Mouse (Mus musculus) layer of hippocampus, adult 18-20 months (tissue): ENCODE measurements at regions not wholly inside any gene's neighbourhood (a gene's known extent, or its start where the extent isn't known, plus 50 kb on each side); places are given as distances from the start of the nearest gene placed in this dataset.
"Not testable (repeated sequence)": the region's sequence is repeated elsewhere in the genome, so short reads cannot be mapped to it uniquely, and the experiment has no call there.

Source experiments
- DNase-seq, 2 experiments: peaks; one replicate each; pipeline ENCODE4 v3.0.0; 2022; ENCODE audit warnings: low spot score in 2 of 2

DNA sequence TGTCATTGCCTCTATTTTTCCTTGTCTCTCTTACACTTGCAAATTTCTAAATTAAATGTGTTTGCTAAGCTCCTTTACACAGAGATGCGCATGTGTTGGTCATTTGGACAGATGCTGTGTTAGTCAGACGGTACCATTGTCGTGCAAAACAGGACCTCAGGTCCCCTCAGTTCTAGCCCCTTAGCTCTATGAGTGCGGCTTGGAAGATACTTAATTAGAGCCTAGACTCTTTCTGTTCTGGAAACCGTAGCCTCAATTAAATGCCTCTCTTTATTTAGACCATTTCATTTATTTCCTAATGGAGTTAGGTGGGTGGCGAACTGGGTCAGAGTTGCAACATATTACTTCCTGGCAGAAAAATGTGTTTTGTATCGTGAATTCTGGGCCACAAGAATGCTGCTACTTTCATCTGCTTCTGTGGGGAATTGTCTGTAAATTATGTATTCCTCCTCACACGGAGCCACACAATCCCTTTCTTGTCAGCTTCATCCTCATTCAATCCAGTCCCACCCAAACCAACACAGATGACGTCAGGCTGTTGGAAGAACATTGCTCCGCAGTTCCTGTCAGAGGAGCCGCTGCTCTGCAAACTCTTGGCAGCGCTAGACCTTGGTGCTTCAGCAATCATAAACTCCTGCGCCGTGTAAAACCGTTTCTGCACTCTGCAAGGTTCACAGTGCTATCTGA, 345.4 kb upstream of the Nova1 start:
- peak; percentile 63 to 82 for DNase-seq

DNA sequence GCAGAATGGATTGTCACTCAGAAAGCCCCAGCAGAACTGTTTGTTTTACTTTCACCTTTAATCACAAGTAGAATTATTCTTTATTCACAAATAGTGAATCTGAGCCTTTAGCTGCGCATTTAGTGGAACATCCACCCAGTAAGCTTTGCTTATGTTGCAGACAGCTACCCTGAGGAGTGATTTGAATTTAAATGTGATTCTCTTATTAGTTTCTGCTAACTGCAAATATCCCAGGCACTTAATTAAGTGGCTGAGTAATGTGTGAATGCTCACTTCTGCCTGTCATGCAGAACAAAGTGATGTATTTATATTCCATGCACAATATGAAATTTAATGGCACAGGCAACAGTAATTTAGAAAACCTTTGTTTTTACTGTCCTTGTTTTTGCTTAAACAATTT, 344.4 kb upstream of the Nova1 start:
- DNase-seq, result peak in 1 of 2 experiments; percentile 18

DNA sequence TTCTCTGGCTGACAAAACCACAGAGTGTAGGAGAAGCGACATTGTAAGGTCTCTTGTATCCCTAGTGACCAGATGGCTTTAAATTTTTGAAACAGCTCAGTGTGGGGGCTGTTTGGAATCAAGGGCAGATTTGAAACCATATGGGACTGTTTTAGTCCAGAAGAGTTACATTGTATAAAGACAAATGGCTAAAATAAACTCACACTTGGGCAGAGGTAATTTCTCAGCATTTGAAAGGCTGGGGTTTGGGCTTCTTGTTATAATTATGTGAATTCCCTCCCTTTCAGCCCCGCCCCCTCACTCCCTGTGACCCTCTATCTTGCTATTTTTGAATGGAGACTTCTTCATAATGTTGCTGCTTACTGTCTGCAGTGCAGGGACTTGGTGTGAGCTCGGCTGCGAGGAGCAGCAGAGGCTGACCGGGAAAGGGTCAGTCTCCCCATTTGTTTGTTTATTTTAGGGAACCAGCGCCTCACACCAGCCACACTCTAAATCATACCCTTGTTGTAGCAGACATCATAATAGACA, 344.0 kb upstream of the Nova1 start:
- DNase-seq, result peak in 1 of 2 experiments; percentile 65

DNA sequence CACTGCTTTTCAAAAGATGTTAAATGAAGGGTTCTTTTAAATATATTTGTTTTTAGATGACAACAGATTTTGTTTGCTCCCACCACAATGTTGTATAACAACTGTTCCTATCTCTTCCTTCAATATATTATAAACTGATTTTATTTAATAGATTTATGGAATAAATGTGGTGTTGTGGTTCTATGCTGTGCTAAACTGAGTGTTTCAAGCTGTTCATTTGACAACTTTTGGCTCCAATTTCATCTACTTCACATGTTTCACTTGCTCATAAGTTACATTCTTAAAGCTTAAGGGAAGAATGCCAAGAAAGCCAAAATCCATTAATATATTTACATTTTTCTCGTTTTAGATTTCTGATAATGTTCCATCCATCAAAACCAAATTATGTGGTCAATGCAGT, 341.9 kb upstream of the Nova1 start:
- DNase-seq, result no peak

DNA sequence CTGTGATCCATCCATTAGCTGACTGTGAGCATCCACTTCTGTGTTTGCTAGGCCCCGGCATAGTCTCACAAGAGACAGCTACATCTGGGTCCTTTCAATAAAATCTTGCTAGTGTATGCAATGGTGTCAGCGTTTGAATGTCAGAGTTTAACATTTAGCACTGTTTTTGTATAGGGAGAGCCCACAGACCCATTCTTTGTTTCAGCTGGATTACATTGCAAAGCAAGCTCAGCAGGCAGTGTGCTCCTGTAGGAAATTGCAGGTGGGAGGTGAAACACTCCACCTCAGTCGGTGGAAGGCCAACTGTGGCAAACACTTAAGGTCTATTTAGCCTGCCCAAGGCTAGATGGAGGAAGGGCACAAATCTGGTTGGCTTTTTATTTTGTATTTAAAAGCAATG, 337.2 kb upstream of the Nova1 start:
- not testable (repeated sequence) for DNase-seq

DNA sequence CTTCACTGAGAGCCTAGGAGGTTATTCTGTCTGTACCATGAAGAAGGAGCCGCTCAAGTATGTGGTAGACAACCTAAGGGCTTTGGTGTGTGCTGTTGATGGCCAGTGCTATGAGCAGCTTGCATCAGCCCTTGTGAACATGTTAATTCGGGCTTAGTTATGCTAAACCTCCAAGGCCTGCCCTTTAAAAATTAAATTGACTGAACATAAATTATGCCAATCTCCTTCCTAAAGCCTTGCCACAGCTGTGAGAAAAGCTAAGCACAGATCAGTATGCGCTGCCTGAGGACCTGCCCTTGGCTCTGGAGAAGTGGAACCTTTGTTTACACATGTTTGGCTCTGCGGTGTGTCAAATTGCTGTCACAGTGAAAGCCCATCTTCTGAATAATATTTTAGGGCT, 321.9 kb upstream of the Nova1 start:
- DNase-seq, result no peak

DNA sequence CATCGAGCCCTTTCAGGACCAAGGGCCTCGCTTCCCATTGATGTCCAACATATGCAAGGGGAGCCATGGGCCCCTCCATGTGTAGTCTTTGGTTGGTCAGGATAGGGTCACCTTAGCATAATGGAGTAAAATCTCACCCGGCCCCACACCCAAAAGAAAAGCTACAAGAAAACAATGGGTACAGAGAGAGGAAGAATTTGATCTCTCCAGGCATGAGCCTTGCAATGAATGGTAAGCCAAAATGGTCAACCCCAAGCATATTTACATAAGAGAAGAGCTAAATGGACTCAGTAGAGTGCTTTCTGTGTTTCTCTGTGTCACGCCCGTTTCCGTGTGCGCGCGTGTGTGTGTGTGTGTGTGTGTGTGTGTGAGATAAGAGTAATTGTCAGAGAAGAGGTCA, 311.1 kb upstream of the Nova1 start:
- no peak for DNase-seq

DNA sequence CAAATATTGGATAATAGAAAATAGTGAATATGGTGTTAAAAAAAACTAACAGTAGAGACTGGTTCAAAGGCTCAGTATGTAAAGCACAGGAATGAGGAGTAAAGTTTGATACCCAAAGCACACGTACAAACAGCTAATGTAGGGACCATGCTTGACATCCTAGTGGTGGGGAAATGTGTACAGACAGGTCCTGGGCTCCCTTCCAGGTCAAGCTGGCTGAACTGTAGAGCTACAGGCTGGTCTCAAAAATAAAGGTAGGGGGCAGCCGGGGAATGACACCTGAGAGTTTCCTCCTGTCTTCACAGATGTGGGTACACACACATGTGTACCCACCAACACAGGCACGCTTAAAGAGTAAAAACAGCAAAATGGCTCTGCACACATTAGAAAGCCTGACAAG, 309.9 kb upstream of the Nova1 start:
- no peak for DNase-seq

DNA sequence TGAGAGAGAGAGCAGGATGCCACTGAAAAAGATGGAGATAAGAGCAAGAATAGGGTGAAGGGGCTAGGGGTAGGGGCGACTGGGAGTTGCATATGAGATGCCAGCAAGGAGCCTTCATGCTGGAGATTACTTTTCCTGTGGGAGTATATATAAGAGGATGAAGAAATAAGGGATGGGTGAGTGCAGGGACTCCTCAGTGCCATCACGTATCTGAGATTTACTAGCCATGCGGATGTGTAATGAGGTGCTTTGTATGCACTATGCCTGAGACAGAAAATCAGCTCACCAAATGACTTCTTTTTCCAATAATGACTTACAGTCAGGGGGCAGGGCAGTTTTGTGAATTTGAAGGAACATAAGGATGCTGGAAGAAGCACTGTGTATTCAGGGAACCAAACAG, 302.7 kb upstream of the Nova1 start:
- DNase-seq, result no peak

DNA sequence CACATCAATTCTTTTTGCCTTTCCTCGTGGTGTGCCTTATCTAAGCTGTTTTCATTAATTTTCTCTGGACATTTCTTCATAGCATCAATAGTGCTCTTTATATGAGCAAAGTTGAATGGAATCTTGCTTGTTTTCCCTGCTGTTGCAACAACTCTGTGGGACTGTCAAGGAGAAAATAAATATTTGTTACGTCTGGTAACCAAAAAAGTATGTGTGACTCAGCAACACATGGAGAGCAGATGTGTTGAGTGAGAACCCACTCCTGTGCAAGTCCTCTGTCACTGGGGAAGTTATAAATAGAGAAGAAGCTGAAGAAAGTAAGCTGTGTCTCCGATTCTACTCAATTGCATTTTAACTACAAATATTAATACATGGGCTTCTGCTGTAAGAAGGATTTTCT, 298.8 kb upstream of the Nova1 start:
- no peak for DNase-seq

DNA sequence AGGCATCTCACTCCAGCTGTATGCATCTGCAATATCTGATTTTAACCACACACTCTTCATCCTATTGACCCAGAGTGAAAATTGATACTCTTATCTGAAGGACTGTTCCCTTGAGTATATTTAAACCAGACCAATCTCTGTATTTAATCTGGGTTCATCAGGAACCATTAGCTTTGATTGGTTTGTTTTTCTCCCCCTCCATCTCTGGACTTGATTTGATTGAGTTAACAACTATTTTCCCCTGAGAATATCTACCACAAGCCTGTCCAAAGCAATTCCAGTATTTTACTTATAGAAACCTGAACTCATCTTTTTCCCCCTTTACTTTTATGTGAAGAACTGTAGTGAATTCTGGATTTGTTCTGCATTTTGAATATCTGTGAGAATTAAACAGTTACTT, 270.5 kb upstream of the Nova1 start:
- no peak for DNase-seq

DNA sequence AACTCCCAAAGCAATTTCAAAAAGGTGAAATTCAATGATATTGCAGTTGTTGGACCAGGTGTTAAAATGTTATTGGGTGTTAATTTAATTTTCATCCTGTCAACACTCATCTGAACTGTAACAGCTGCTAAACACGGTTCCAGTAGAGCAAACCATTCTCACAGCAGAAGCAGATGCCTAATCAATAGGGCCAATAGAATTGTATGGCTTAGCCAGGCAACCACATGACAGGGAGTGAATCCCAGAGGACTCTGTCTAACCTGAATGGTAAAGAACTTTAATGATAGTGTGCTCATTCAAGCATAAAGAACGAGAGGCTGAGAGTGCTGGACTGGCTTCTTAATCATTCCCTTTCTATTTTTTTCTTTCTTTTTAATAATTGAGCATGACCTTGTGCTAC, 256.2 kb upstream of the Nova1 start:
- DNase-seq, result no peak

DNA sequence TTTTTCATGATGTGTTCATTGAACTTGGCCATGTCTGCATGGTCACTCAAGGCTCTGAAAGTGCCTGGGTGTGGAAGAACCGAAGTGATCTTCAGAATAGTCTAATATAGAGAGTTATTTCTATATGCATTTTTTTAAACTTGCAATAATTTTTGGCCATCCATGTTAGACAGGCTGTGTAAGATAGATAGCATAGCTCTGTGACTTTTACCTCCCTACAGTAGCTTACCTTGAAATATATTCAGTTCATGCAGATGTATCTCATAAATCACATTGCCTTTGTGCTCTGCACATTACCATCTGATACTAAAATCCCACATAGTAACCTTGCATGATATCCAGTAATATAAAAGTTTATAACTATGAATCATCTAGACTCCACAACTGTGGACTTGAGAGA, 233.7 kb upstream of the Nova1 start:
- no peak for DNase-seq

DNA sequence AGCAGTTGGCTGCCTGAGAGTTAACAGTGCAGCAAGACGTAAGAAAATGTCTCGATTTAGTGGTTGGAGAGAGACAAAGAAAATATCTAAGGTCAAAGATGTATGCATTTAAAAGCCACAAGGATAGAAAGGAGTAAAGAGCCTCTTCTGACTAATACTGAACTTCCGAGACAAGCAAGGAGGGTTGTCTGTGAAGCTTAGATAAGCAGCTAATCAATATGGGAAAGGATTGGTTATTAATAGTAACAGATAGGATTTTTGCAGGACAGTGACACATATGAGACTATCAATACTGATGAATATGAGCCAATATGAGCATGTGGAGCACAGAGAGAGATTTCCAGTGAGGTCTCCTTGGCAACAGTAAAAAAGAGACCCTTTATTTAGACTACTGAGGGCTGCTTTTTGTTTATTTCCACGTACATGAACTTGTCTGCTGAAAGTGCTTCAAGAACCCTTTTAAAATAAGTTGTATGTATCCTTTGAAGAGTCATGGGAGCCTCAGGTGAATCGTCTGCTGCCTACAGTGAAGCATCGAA, 202.2 kb upstream of the Nova1 start:
- DNase-seq, result no peak

DNA sequence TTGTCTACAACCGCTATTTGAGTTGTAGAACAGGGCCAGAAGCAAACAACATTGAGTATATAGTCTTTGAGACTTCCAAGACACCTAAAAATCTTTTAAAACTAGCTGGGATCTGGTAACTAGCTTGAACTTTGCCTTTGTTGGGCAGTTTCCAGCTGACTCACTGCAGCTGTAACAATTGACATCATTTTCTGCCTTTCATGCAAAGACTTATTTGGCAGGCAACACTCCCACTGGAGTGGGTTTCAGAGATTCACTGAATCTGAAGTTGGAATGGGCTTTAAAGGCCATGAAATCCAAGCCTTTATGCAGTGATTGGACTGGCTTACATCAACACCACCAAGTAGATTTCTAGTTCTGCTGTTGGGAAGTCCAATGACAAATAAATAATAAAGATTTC, 173.6 kb upstream of the Nova1 start:
- DNase-seq, result no peak

DNA sequence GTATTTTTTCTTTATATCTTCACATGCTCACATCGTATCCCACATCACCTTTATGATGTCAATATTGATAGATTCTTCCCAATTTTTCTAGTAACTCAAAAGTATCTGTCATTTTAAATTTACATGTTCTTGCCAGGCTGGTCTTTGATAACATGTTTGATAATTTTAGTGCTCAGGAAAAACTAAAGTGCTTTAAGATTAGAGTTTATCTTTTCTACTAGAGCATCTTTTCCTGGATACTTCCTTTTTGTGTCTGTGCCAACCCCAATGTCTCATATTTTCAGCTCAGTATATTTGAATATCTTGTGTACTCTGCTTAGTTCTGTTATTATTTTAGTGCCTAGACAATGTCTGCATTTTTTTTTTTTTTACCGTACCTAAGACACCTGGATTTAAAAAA, 170.2 kb upstream of the Nova1 start:
- no peak for DNase-seq

DNA sequence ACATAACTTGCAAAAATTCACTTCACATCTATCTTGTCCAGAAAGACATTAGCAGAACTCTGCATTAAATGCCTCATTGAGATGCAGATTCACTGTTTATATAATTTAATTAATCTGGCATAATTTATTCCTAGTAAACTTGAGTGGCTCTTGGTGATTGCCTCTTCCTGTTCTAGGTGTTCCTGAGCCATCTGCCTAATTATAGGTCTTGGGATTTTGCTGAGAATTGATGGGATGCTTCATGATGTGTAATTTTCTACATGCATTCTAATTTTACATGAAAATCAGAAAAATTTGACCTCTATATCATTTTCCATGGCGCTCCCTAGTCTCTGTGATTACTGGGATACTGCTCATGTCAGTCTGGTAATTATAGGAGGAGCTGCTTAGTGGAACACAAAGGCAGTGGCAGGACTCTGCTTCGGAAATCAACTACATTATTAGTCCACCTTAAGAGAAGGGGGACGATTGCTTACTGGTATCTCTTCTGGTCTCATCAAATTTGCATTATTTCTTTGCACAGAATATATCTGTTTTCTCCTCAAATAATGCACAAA, 131.6 kb upstream of the Nova1 start:
- DNase-seq, result no peak

DNA sequence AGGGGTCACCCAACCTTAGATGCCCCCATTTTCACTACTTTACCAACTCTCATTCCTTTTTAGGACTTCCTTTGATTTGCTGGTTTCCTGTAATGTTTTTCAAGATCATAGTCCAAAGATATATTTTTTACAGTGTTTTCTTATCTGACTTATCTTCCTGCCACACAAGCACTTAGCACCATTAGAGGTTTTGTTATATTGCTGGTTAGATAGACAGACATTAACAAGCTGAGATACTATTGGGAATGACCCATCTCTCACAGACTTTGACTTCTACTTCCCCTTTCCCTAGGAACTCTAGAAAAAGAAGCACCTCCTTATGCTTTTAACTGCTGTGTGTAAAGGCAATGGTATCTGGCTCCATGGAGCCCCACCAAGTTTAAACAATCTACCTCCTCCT, 127.0 kb upstream of the Nova1 start:
- DNase-seq, result no peak

DNA sequence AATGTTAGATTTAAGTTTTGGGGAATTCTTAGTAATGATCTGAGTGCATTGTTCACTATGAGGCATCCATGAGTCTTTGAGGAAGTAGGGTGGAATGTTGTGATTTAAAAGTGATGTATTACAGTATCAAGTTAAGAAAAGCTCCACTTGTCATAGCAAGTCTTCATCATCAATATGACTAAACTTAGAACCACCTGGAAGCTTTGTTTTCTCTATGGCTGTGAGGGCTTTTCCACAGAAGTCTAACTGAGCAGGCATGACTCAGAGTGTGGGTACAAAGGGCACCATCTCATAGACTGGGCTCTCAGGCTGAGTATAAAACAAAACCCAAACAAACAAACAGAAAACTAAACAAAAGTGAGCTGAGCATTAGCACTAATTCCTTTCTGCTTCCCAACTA, 112.4 kb upstream of the Nova1 start:
- no peak for DNase-seq

DNA sequence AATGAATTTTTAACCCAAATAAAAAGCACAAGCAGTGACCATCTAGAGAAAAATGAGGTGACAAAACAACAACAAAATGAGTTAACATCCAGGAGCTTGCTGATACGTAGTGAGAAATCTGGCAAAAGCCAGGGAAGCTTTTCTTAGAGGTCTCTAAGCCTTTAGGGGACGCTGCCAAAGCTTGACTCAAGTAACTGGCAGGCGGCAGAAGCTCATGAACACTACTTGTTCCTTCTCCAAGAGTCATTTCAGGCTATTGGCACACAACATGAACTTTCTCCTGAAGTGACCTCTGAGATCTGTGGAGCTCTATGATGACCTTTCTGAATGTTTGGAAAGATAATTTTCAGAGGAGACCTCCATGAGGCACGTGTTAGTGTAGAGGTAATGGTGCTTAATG, 98.6 kb upstream of the Nova1 start:
- DNase-seq, result no peak

DNA sequence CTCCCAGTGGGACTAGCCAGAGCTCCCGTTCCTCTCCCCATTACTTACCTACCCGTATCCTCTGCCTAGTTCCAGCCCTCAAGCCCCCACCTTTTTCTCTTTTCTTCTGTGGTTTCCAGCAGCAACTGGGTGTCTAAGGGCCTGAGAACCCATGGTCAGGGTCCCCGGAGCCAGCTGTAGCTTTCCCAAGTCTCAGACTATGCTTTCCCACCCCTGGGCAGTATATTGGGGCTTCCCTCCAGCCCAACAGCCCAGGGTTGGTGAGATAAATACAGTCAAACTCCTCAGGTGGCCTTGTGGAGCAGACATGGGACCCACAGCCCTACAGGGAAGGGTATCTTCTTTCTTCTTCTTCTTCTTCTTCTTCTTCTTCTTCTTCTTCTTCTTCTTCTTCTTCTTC, 59.4 kb upstream of the Nova1 start:
- DNase-seq, result no peak

DNA sequence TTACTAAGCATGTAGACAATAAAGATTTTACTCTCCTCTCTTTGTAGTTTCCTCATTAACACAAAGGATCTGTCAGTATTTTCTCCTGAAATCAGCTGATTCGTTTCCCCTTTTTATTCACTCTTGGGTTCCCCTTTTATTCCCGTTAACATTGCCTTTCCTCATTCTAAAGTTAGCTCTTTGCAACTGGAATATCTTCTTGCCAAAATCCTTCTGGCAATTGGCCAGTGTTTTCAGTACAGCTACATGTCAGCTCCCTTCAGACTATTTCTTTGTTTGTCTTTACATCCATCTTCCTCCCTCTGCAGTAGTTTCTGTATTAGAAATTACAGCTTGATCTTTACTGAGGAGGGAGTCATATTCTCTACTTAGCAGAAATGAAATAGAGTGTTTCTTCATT, 51.4 kb upstream of the Nova1 start:
- DNase-seq, result peak in 1 of 2 experiments; percentile 14
